Mouse (Mus musculus) cerebellum, adult 2 months (tissue): ENCODE data around the gene Il34. TPM values are rescaled to one million over a fixed set of nuclear protein-coding genes. Genes with fewer than 3 reads are reported as not detected.

Source experiments
- DNase-seq, 2 experiments: peaks; one replicate each; pipeline ENCODE4 v3.0.0; 2021
- H3K27ac ChIP-seq: fragments of 200-500 bp; 2 replicates; pipeline ENCODE4 v1.5.1; 2012; ENCODE audit warnings: low read length, control low read depth, inconsistent platforms; ENCODE audit not compliant: insufficient read depth
- H3K27me3 ChIP-seq: fragments of 200-500 bp; 2 replicates; pipeline ENCODE4 v1.6.1; 2012; ENCODE audit warnings: inconsistent platforms, mild to moderate bottlenecking, low read length, moderate library complexity; ENCODE audit not compliant: control insufficient read depth, insufficient read depth
- H3K4me1 ChIP-seq: fragments of 200-500 bp; 2 replicates; pipeline ENCODE4 v1.6.1; 2011; ENCODE audit warnings: low read length; ENCODE audit not compliant: control insufficient read depth, insufficient read depth
- H3K4me3 ChIP-seq: fragments of 200-500 bp; replicated peaks from 2 replicates; pipeline ENCODE3; 2011; ENCODE audit warnings: mild to moderate bottlenecking, low read depth, low read length, control low read depth; ENCODE audit not compliant: insufficient read depth
- CTCF ChIP-seq: fragments of 200-500 bp; IDR thresholded peaks from 2 replicates; pipeline ENCODE4 v1.5.1; 2011; ENCODE audit warnings: low read depth, mild to moderate bottlenecking, control low read depth, low read length, moderate library complexity, borderline replicate concordance; ENCODE audit not compliant: insufficient read depth
- POLR2A ChIP-seq: fragments of 200-500 bp; IDR thresholded peaks from 2 replicates; pipeline ENCODE4 v1.6.1; 2011; ENCODE audit warnings: low read length, control low read depth, borderline replicate concordance; ENCODE audit not compliant: insufficient read depth
- whole genome bisulfite sequencing: fragments of 180-500 bp; shearing (Covaris S2); methylation state at CpG from one replicate; pipeline ENCODE4 v1.1.7; 2018; 5-methylcytosine and 5-hydroxymethylcytosine counted together
- polyA plus RNA-seq: library from polyadenylated mRNA; depleted of rRNA; stranded (reverse); fragments of >200 nt; gene quantifications from 2 replicates; pipeline ENCODE4 v1.2.3, GENCODE M21; 2012

Gene Il34
- polyA plus RNA-seq, 1 experiment = 21.1 TPM

GRCm38 (mm10) chr8:110808495-110809472 lies 3.1 kb upstream of the Il34 start:
- no peak overlapping the region for H3K27ac ChIP-seq
- H3K4me3 ChIP-seq = no peak overlapping the region
- TF ChIP-seq CTCF (no peak), POLR2A (no peak)
- no peaks in the 10 kb centered on the region for H3K4me1 ChIP-seq
- WGBS = 56% methylated on average over 13 of the region's 13 CpGs
- no peaks in the 10 kb centered on the region for H3K27me3 ChIP-seq
- DNase-seq = no peak

DNA sequence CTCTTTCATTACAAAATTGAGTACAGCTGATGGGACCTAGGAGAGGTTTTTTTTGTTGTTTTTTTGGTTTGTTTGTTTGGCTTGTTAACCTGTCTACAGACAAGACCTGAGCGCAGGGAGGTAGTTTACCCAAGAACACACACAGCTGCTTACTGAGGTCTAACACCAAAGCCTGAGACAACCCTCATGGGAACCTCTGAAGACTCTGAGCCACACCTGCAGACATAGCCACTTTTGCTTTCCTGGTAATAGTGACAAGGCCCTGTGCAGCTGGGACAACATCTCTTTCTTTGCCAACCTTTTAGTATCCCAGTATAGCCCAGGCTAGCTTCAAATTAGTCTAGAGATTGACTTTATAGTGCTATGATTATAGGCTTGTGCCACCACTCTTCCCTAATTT lies 422 bp upstream of the Il34 start:
- Histone ChIP-seq H3K4me3 (no peak overlapping the region), H3K27ac (no peak overlapping the region), H3K27me3 (no peaks in the 10 kb centered on the region), H3K4me1 (no peaks in the 10 kb centered on the region)
- 89% methylated on average over 1 of the region's 1 CpGs for WGBS
- DNase-seq = no peak
- TF ChIP-seq POLR2A (no peak), CTCF (no peak)

DNA sequence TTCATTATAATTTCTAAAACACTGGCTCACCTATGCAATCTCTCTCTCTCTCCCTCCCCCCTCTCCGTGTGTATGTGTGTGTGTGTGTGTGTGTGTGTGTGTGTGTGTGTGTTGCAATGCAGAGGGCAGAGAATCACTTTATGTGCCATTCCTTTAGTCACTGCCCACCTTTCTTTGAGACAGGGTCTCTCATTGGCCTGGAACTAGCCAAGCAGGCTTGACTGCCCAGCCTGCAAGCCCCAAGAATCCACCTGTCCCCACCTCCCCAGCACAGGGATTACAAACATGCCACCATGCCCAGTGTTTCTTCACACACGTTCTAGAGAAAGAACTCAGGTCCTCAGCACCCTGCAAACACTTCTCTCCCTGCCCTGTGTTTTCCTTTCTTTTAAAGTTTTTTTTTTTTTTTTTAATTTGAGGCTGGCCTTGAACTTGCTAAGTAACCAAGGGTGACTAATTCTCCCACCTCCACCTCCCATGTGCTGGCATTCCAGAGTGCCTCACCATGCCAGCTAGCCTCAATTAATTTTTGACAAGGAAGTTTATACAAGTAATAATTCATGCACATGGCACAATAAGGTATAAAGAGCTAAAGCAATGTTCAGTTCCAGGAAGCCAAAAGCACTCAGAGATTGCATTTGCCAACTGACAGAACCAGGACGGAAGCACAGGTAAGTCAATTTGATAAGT lies 754 bp downstream of the Il34 start:
- Histone ChIP-seq H3K4me3 (no peak overlapping the region), H3K4me1 (no peaks in the 10 kb centered on the region), H3K27ac (0 out of 2 replicates have a peak overlapping the region, but pooled peaks have one; percentile 13), H3K27me3 (no peaks in the 10 kb centered on the region)
- no peak for DNase-seq
- 60% methylated on average over 3 of the region's 3 CpGs for WGBS
- TF ChIP-seq CTCF = no peak
- TF ChIP-seq POLR2A = no peak

DNA sequence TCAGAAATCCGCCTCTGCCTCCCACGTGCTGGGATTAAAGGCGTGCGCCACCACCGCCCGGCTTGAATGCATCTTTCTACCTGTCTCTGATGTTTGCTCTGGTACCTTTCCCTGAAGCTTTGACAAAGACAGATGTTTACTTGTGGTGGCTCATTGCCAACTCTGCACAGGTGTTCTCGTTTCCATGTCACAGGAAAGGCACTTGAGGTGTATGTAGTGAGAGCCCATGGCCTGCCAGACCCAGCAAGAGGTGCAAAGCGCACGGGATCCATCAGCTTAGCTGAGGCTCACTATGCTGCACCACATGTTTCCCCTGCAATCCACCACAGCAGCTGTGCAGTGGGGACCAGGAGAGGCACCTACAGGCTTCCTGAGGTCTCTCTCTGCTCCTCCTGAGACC lies 1.9 kb downstream of the Il34 start:
- no peaks in the 10 kb centered on the region for H3K27me3 ChIP-seq

GRCm38 (mm10) chr8:110802988-110803387 lies 2.7 kb downstream of the Il34 start:
- DNase-seq = no peak
- H3K4me3 ChIP-seq = no peak overlapping the region
- H3K27me3 ChIP-seq = no peaks in the 10 kb centered on the region
- 78% methylated on average over 5 of the region's 5 CpGs for WGBS
- TF ChIP-seq CTCF = no peak
- no peak for TF ChIP-seq POLR2A
- no peaks in the 10 kb centered on the region for H3K4me1 ChIP-seq
- no peak overlapping the region for H3K27ac ChIP-seq

More for the DNA sequence above, 1.9 kb downstream of the Il34 start:
- no peak for DNase-seq
- no peak overlapping the region for H3K27ac ChIP-seq
- H3K4me3 ChIP-seq = no peak overlapping the region
- no peaks in the 10 kb centered on the region for H3K4me1 ChIP-seq
- 85% methylated on average over 9 of the region's 9 CpGs for WGBS
- TF ChIP-seq CTCF (no peak), POLR2A (no peak)

DNA sequence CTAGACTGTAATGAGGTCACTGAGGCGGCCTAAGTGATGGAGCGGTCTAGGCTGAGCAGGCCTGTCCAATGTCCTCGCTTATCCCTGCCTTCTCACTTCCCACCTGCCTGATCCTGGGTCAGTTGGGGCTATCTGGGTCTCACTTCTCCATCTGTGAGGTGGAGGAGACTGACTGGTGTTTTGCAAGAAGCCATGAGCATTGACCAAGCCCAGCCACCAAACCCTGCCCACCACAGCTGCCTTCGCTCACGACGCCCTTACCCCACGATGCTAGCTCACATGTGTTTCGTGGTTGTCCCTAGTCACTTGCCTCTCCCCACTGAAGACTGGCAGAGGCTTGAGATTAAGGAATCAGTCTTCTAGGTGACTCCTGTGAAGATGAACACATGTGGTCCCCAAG lies 8.6 kb downstream of the Il34 start:
- no peak for DNase-seq
- 95% methylated on average over 8 of the region's 8 CpGs for WGBS
- TF ChIP-seq CTCF (no peak), POLR2A (no peak)

DNA sequence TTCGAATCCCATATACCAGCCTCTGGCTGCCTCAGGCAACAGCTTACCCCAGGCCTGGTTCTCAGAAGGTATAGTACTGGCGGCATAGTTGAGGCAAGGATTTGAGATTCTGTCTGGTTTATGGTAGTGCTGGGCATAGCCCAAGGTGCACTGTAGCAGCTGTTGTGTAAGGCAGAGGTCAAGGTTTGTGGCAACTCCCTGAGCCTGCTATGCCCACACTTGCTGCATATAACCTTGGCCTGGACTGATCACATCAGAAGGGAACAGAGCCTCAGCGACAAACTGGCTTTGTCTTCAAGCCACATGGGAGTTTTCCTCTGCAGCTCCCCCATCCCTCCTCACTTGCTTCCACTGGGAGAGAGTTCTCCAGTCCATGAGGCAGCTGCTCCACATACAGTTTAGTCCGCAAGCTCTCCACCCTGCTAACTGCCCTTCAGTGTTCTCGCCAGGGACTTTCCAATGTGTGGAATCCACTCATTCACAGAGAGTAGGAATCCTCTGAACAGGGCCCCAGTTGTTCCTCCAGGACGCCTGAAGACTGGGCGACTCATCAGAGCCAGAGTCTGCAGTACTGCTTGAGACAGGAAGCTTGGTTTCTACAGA lies 11.3 kb downstream of the Il34 start:
- WGBS = 86% methylated on average over 7 of the region's 7 CpGs
- no peak overlapping the region for H3K4me3 ChIP-seq
- TF ChIP-seq POLR2A = no peak

More for the DNA sequence above, 8.6 kb downstream of the Il34 start:
- Histone ChIP-seq H3K4me3 (no peak overlapping the region), H3K27ac (no peak overlapping the region), H3K4me1 (no peaks in the 10 kb centered on the region; the same call in 1 of the 2 replicates), H3K27me3 (no peaks in the 10 kb centered on the region)

DNA sequence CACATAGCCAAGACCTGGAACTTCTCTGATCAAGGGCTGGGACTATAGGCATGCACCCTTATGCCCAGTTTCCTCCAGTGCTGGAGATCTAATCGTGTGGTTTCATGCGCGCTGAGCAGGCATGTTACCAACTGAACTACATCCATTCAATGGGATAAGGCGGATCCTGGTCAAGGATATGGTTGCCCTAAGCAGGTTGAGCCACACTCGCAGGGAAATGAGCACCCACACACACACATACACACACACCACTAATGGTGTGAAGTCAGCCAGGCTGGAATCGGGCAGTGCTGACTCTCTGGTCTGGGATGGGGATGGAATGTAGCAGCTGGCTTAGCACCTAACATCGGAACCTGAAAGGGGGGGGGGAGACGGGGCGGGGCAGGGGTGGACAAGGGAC lies 11.8 kb downstream of the Il34 start:
- no peak for TF ChIP-seq CTCF
- no peak for TF ChIP-seq POLR2A
- 78% methylated on average over 9 of the region's 9 CpGs for WGBS
- Histone ChIP-seq H3K4me3 (no peak overlapping the region), H3K4me1 (no peaks in the 10 kb centered on the region; the same call in 1 of the 2 replicates), H3K27ac (no peak overlapping the region), H3K27me3 (no peaks in the 10 kb centered on the region)
- no peak for DNase-seq

More for the DNA sequence above, 11.3 kb downstream of the Il34 start:
- Histone ChIP-seq H3K27ac (no peak overlapping the region), H3K27me3 (no peaks in the 10 kb centered on the region), H3K4me1 (no peaks in the 10 kb centered on the region; the same call in 1 of the 2 replicates)
- DNase-seq = no peak
